Mouse (Mus musculus): Measurements from ENCODE around the gene Mapkapk3.
"Not testable (repeated sequence)": the region's sequence is repeated elsewhere in the genome, so short reads cannot be mapped to it uniquely, and the experiment has no call there.

The Mapkapk3 gene

GRCm38 (mm10) chr9:107307099-107307872 is 17.6 kb upstream of the Mapkapk3 start:
- DNase-seq (ENCODE audit: low spot score in 2 of 2): no peak

- DNase-seq (ENCODE audit: low spot score in 2 of 2): not testable (repeated sequence)
These were observed 17.0 kb upstream of the Mapkapk3 start for GRCm38 (mm10) chr9:107306673-107307072.

- no peak for DNase-seq (ENCODE audit: low spot score in 2 of 2)
These were observed 16.2 kb upstream of the Mapkapk3 start for GRCm38 (mm10) chr9:107305601-107306542.

GRCm38 (mm10) chr9:107305012-107305411 is 15.3 kb upstream of the Mapkapk3 start:
- no peak for DNase-seq (ENCODE audit: low spot score in 2 of 2)

- DNase-seq (ENCODE audit: low spot score in 2 of 2): no peak
These were observed 14.7 kb upstream of the Mapkapk3 start for GRCm38 (mm10) chr9:107304383-107304782.

- DNase-seq (ENCODE audit: low spot score in 2 of 2): no peak
These were observed 14.2 kb upstream of the Mapkapk3 start for GRCm38 (mm10) chr9:107303900-107304299.

GRCm38 (mm10) chr9:107303121-107303820 is 13.6 kb upstream of the Mapkapk3 start:
- no peak for DNase-seq (ENCODE audit: low spot score in 2 of 2)

GRCm38 (mm10) chr9:107302592-107302991 is 12.9 kb upstream of the Mapkapk3 start:
- no peak for DNase-seq (ENCODE audit: low spot score in 2 of 2)

GRCm38 (mm10) chr9:107301554-107302331 is 12.1 kb upstream of the Mapkapk3 start:
- DNase-seq (ENCODE audit: low spot score in 2 of 2): no peak

GRCm38 (mm10) chr9:107300224-107300973 is 10.7 kb upstream of the Mapkapk3 start:
- DNase-seq (ENCODE audit: low spot score in 2 of 2): no peak

GRCm38 (mm10) chr9:107299783-107300182 is 10.1 kb upstream of the Mapkapk3 start:
- DNase-seq (ENCODE audit: low spot score in 2 of 2): no peak

- no peak for DNase-seq (ENCODE audit: low spot score in 2 of 2)
These were observed 9.2 kb upstream of the Mapkapk3 start for GRCm38 (mm10) chr9:107298876-107299275.

GRCm38 (mm10) chr9:107298059-107298780 is 8.5 kb upstream of the Mapkapk3 start:
- no peak for DNase-seq (ENCODE audit: low spot score in 2 of 2)

- no peak for DNase-seq (ENCODE audit: low spot score in 2 of 2)
These were observed 8.0 kb upstream of the Mapkapk3 start for GRCm38 (mm10) chr9:107297658-107298057.

- DNase-seq (ENCODE audit: low spot score in 2 of 2): no peak
These were observed 7.4 kb upstream of the Mapkapk3 start for GRCm38 (mm10) chr9:107297059-107297458.

GRCm38 (mm10) chr9:107296501-107296965 is 6.9 kb upstream of the Mapkapk3 start:
- peak; percentile 95 for DNase-seq (ENCODE audit: low spot score in 2 of 2)

GRCm38 (mm10) chr9:107296041-107296440 is 6.4 kb upstream of the Mapkapk3 start:
- DNase-seq (ENCODE audit: low spot score in 2 of 2): no peak

- DNase-seq (ENCODE audit: low spot score in 2 of 2): no peak
These were observed 6.2 kb upstream of the Mapkapk3 start, which contains the start of gene Cish for GRCm38 (mm10) chr9:107296016-107296040. TSS of gene Cish (plus strand) at chr9:107296026.

- DNase-seq (ENCODE audit: low spot score in 2 of 2): peak; percentile 64 to 69
These were observed 5.9 kb upstream of the Mapkapk3 start for GRCm38 (mm10) chr9:107295616-107296015.

GRCm38 (mm10) chr9:107294249-107294648 is 4.6 kb upstream of the Mapkapk3 start:
- DNase-seq (ENCODE audit: low spot score in 2 of 2): peak; percentile 78 to 88
